19 mouse cellular contexts compared by ENCODE assay signal in the genomic region with DNA sequence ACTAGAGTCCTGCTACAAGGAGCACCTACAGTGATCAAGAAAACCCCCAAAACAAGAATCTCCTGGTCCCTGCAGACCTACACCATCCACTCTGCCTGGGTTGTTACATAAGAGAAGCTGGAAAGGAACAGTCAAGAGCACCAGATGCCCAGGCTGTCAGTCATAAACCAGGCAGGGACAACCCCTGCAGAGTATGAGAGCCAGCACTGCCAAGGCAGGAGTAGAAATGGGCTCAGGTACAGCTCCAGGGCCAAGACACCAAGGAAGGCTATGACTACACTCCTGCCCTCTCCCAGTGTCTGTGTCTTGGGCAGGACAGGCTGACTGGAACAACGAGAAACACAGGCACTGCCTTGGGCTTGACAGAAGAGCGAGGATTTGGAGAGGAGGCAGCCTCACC. TPM values are rescaled to one million over a fixed set of nuclear protein-coding genes. Genes with fewer than 3 reads are reported as not detected.
DNase-seq lines count a peak whose midpoint lies in the region; ATAC-seq and TF ChIP-seq lines count a peak whose summit lies in the region.
"Had no signal": no experiment of that assay in that cellular context is flagged by ENCODE, and none has a peak within 500 bp of the region (broad histone marks: within the 10 kb centered on the region; RNA-seq: fewer than 3 reads in every experiment).

No protein-coding gene starts in this region.

- no peak overlapping the region for H3K9ac ChIP-seq in kidney, embryonic 15.5 days
- no peak overlapping the region for H3K9ac ChIP-seq in midbrain, embryonic 11.5 days (ENCODE audit: low read length)
- H3K9ac ChIP-seq in midbrain, embryonic 16.5 days (ENCODE audit: low read depth, low read length): no peak overlapping the region
- no peak overlapping the region for H3K9ac ChIP-seq in hindbrain, postnatal 0 days (replicated peaks; ENCODE audit: low read length)
- H3K9ac ChIP-seq: heart, embryonic 13.5 days; hindbrain, embryonic 15.5 days had no signal

- H3K27me3 ChIP-seq in kidney, embryonic 15.5 days: no peaks in the 10 kb centered on the region
- no peaks in the 10 kb centered on the region for H3K27me3 ChIP-seq in midbrain, embryonic 11.5 days (ENCODE audit: control insufficient read depth, insufficient read depth, low read length)
- no peaks in the 10 kb centered on the region for H3K27me3 ChIP-seq in midbrain, embryonic 16.5 days (ENCODE audit: control insufficient read depth, insufficient read depth, low read depth, low read length)
- no peaks in the 10 kb centered on the region for H3K27me3 ChIP-seq in hindbrain, postnatal 0 days (ENCODE audit: insufficient read depth, low read length)
- H3K27me3 ChIP-seq: heart, embryonic 13.5 days; hindbrain, embryonic 15.5 days had no signal

- WGBS in kidney, embryonic 15.5 days: 84% methylated on average over 2 of the region's 2 CpGs
- 88% methylated on average over 2 of the region's 2 CpGs for WGBS in midbrain, embryonic 11.5 days
- 87% methylated on average over 2 of the region's 2 CpGs for WGBS in midbrain, embryonic 16.5 days
- 92% methylated on average over 2 of the region's 2 CpGs for WGBS in hindbrain, postnatal 0 days

- peak; percentile 24 to 47 for DNase-seq in cerebellum, postnatal 14 days
- DNase-seq in cerebellum, adult 11-12 months: no peak
- peak; percentile 37 for DNase-seq in kidney, adult 11 months
- peak; percentile 21 for DNase-seq in midbrain, embryonic 11.5 days (ENCODE audit: low spot score, missing footprints)
- DNase-seq in fat pad, adult 2 months (ENCODE audit: extremely low read depth, low read depth, low spot score): peak; percentile 55
- no peak for DNase-seq in hindbrain, postnatal 0 days (ENCODE audit: low spot score)
- DNase-seq: adrenal gland, postnatal 10 days; cerebellum, postnatal 36 days; gastrocnemius, postnatal 14 days; heart, postnatal 36 days had no signal

- H3K27ac ChIP-seq in kidney, embryonic 15.5 days: no peak overlapping the region
- no peak overlapping the region for H3K27ac ChIP-seq in midbrain, embryonic 11.5 days (ENCODE audit: low read depth, low read length)
- H3K27ac ChIP-seq in midbrain, embryonic 16.5 days (ENCODE audit: low read length): no peak overlapping the region
- no peak overlapping the region for H3K27ac ChIP-seq in hindbrain, postnatal 0 days
- H3K27ac ChIP-seq: embryonic facial prominence, embryonic 10.5 days; forebrain, embryonic 10.5 days; heart, embryonic 13.5 days; hindbrain, embryonic 15.5 days had no signal

- H3K36me3 ChIP-seq in kidney, embryonic 15.5 days: peaks cover 76% of the 10 kb centered on the region
- H3K36me3 ChIP-seq in midbrain, embryonic 11.5 days (ENCODE audit: control insufficient read depth, insufficient read depth, low read length): peaks cover 18% of the 10 kb centered on the region
- H3K36me3 ChIP-seq in midbrain, embryonic 16.5 days (ENCODE audit: control insufficient read depth, insufficient read depth, low read length): peaks cover 33% of the 10 kb centered on the region
- peaks cover 33% of the 10 kb centered on the region for H3K36me3 ChIP-seq in hindbrain, postnatal 0 days (ENCODE audit: insufficient read depth, low read length)

- H3K9me3 ChIP-seq in kidney, embryonic 15.5 days (replicated peaks): no peaks in the 10 kb centered on the region
- no peaks in the 10 kb centered on the region for H3K9me3 ChIP-seq in midbrain, embryonic 11.5 days (ENCODE audit: control insufficient read depth, low read length)
- no peaks in the 10 kb centered on the region for H3K9me3 ChIP-seq in midbrain, embryonic 16.5 days (replicated peaks; ENCODE audit: control insufficient read depth, low read length, poor library complexity, severe bottlenecking)
- no peaks in the 10 kb centered on the region for H3K9me3 ChIP-seq in hindbrain, postnatal 0 days (ENCODE audit: low read length)
- H3K9me3 ChIP-seq: embryonic facial prominence, embryonic 10.5 days; forebrain, embryonic 10.5 days; heart, embryonic 13.5 days; hindbrain, embryonic 15.5 days had no signal

- no peak for ATAC-seq in kidney, embryonic 15.5 days (replicated peaks; ENCODE audit: low FRiP score)
- ATAC-seq in midbrain, embryonic 11.5 days (ENCODE audit: low FRiP score): no peak
- ATAC-seq in midbrain, embryonic 16.5 days: no peak
- ATAC-seq in hindbrain, postnatal 0 days: no peak
- ATAC-seq: forebrain, embryonic 14.5 days; inflammation-experienced regulatory T-cells, adult 6 months had no signal

- no peak for TF ChIP-seq CTCF in hindbrain, postnatal 0 days (IDR thresholded peaks at IDR 0.05; ENCODE audit: low read depth)

- H3K4me3 ChIP-seq in kidney, embryonic 15.5 days (replicated peaks): no peak overlapping the region
- no peak overlapping the region for H3K4me3 ChIP-seq in midbrain, embryonic 11.5 days (ENCODE audit: low read depth, low read length)
- no peak overlapping the region for H3K4me3 ChIP-seq in midbrain, embryonic 16.5 days (ENCODE audit: low read depth, low read length)
- H3K4me3 ChIP-seq in hindbrain, postnatal 0 days (ENCODE audit: low read length): no peak overlapping the region
- H3K4me3 ChIP-seq: embryonic facial prominence, embryonic 10.5 days; forebrain, embryonic 10.5 days; heart, embryonic 13.5 days; hindbrain, embryonic 15.5 days had no signal

- H3K4me1 ChIP-seq in kidney, embryonic 15.5 days: peaks cover 10% of the 10 kb centered on the region
- peaks cover 4% of the 10 kb centered on the region for H3K4me1 ChIP-seq in midbrain, embryonic 11.5 days (ENCODE audit: control insufficient read depth, insufficient read depth, low read length)
- peaks cover 6% of the 10 kb centered on the region; the same call in 1 of the 2 replicates for H3K4me1 ChIP-seq in midbrain, embryonic 16.5 days (ENCODE audit: control insufficient read depth, insufficient read depth, low read length)
- peaks cover 3% of the 10 kb centered on the region; the same call in 1 of the 2 replicates for H3K4me1 ChIP-seq in hindbrain, postnatal 0 days (ENCODE audit: insufficient read depth, low read length)

- H3K4me2 ChIP-seq in kidney, embryonic 15.5 days: no peak overlapping the region
- H3K4me2 ChIP-seq in midbrain, embryonic 11.5 days: no peak overlapping the region
- H3K4me2 ChIP-seq in midbrain, embryonic 16.5 days (ENCODE audit: low read length): no peak overlapping the region
- no peak overlapping the region for H3K4me2 ChIP-seq in hindbrain, postnatal 0 days (ENCODE audit: low read depth, low read length)
- H3K4me2 ChIP-seq: heart, embryonic 13.5 days; hindbrain, embryonic 15.5 days had no signal

RNA-seq across cellular contexts. Expression of gene Tspo, which starts 13.3 kb away (rescaled TPM):
- 69.2 and 77.2 TPM in 2 replicates for polyA plus RNA-seq in kidney, embryonic 15.5 days (2015; fragmentation: Nextera tagmentation; extraction: Ambion mirVana)
- polyA plus RNA-seq in midbrain, embryonic 11.5 days (2014; fragmentation: Nextera tagmentation; extraction: Ambion mirVana): 25.0 and 27.8 TPM in 2 replicates
- polyA plus RNA-seq in midbrain, embryonic 16.5 days (2015; fragmentation: Nextera tagmentation; extraction: Ambion mirVana): 5.8 and 6.1 TPM in 2 replicates
- total RNA-seq in hindbrain, postnatal 0 days (2014; rRNA removed): 5.0 and 9.6 TPM in 2 replicates
- 17.1 and 17.3 TPM in 2 replicates for polyA plus RNA-seq in hindbrain, postnatal 0 days (2015; fragmentation: Nextera tagmentation; extraction: Ambion mirVana)

RNA-seq across cellular contexts. Expression of gene Mcat, which starts 13.4 kb away (rescaled TPM):
- 35.1 and 36.6 TPM in 2 replicates for polyA plus RNA-seq in kidney, embryonic 15.5 days (2015; fragmentation: Nextera tagmentation; extraction: Ambion mirVana)
- polyA plus RNA-seq in midbrain, embryonic 11.5 days (2014; fragmentation: Nextera tagmentation; extraction: Ambion mirVana): 36.6 and 39.1 TPM in 2 replicates
- polyA plus RNA-seq in midbrain, embryonic 16.5 days (2015; fragmentation: Nextera tagmentation; extraction: Ambion mirVana): 25.9 and 30.3 TPM in 2 replicates
- 50.1 and 54.2 TPM in 2 replicates for total RNA-seq in hindbrain, postnatal 0 days (2014; rRNA removed)
- 35.2 and 36.9 TPM in 2 replicates for polyA plus RNA-seq in hindbrain, postnatal 0 days (2015; fragmentation: Nextera tagmentation; extraction: Ambion mirVana)

RNA-seq across cellular contexts. Expression of gene Bik, which starts 23.5 kb away (rescaled TPM):
- 10.6 and 11.0 TPM in 2 replicates for polyA plus RNA-seq in kidney, embryonic 15.5 days (2015; fragmentation: Nextera tagmentation; extraction: Ambion mirVana)
- 2.3 and 2.8 TPM in 2 replicates for polyA plus RNA-seq in midbrain, embryonic 11.5 days (2014; fragmentation: Nextera tagmentation; extraction: Ambion mirVana)
- 0.26 and 0.55 TPM in 2 replicates for polyA plus RNA-seq in midbrain, embryonic 16.5 days (2015; fragmentation: Nextera tagmentation; extraction: Ambion mirVana)
- total RNA-seq in hindbrain, postnatal 0 days (2014; rRNA removed): 0.16 and 0.97 TPM in 2 replicates
- 0.68 and 1.3 TPM in 2 replicates for polyA plus RNA-seq in hindbrain, postnatal 0 days (2015; fragmentation: Nextera tagmentation; extraction: Ambion mirVana)
- total RNA-seq: granulocyte monocyte progenitor cell, adult 5-6 weeks had no signal

RNA-seq across cellular contexts. Expression of gene Ttll1, which starts 39.4 kb away (rescaled TPM):
- polyA plus RNA-seq in kidney, embryonic 15.5 days (2015; fragmentation: Nextera tagmentation; extraction: Ambion mirVana): 25.3 and 28.7 TPM in 2 replicates
- polyA plus RNA-seq in midbrain, embryonic 11.5 days (2014; fragmentation: Nextera tagmentation; extraction: Ambion mirVana): 32.2 and 34.6 TPM in 2 replicates
- polyA plus RNA-seq in midbrain, embryonic 16.5 days (2015; fragmentation: Nextera tagmentation; extraction: Ambion mirVana): 130 TPM in 2 replicates
- 36.2 and 39.2 TPM in 2 replicates for total RNA-seq in hindbrain, postnatal 0 days (2014; rRNA removed)
- 91.9 and 104 TPM in 2 replicates for polyA plus RNA-seq in hindbrain, postnatal 0 days (2015; fragmentation: Nextera tagmentation; extraction: Ambion mirVana)

RNA-seq across cellular contexts. Expression of gene Ttll12, which starts 44.8 kb away (rescaled TPM):
- polyA plus RNA-seq in kidney, embryonic 15.5 days (2015; fragmentation: Nextera tagmentation; extraction: Ambion mirVana): 35.2 and 38.6 TPM in 2 replicates
- polyA plus RNA-seq in midbrain, embryonic 11.5 days (2014; fragmentation: Nextera tagmentation; extraction: Ambion mirVana): 46.5 and 46.9 TPM in 2 replicates
- polyA plus RNA-seq in midbrain, embryonic 16.5 days (2015; fragmentation: Nextera tagmentation; extraction: Ambion mirVana): 47.4 and 49.2 TPM in 2 replicates
- total RNA-seq in hindbrain, postnatal 0 days (2014; rRNA removed): 56.9 and 60.6 TPM in 2 replicates
- polyA plus RNA-seq in hindbrain, postnatal 0 days (2015; fragmentation: Nextera tagmentation; extraction: Ambion mirVana): 31.3 and 32.6 TPM in 2 replicates

Comparison
In these comparisons a context has a peak if more than half of its experiments do, and no peak if none do; other contexts are left out.
1. DNase-seq: peak in cerebellum, postnatal 14 days (2 of 2), kidney, adult 11 months (single experiment), midbrain, embryonic 11.5 days (single experiment) and fat pad, adult 2 months (single experiment); none in cerebellum, adult 11-12 months (single experiment) and hindbrain, postnatal 0 days (single experiment).